Mouse (Mus musculus) Patski (cell line): ENCODE results near the gene Tnfrsf13c. TPM values are rescaled to one million over a fixed set of nuclear protein-coding genes. Genes with fewer than 3 reads are reported as not detected.

Source experiments
- ATAC-seq: fragments of 100-300 bp; one replicate; pipeline ENCODE4 v1.8.0; 2021
- CTCF ChIA-PET: fragments of 350-600 bp; sonication (Branson Sonifier 250); formaldehyde crosslinking; loops from one replicate; lab custom pipeline; 2022; ENCODE audit warnings: inconsistent platforms; lab: Charles Lee
- POLR2A ChIA-PET: fragments of 350-600 bp; sonication (Branson Sonifier 250); formaldehyde crosslinking; loops from one replicate; lab custom pipeline; 2022; ENCODE audit warnings: antibody characterized with exemption, inconsistent platforms; lab: Charles Lee
- DNase-seq: peaks from one replicate; pipeline ENCODE4 v3.0.0-alpha.2; 2011; ENCODE audit warnings: low read depth, low spot score
- H3K27me3 ChIP-seq: fragments of 371-371 bp; one replicate; pipeline ENCODE4 v1.5.1; 2021
- CTCF ChIP-seq: fragments of 100-300 bp; IDR thresholded peaks from one replicate; pipeline ENCODE4 v1.5.1; 2021
- in situ Hi-C: fragments of 300-500 bp; cut with MboI; formaldehyde crosslinking; loops from 3 replicates; pipeline ENCODE4 v1.11.1; 2018; ENCODE audit warnings: low pct_unique_long_range_greater_than_20kb, mixed read lengths
- polyA plus RNA-seq: library from polyadenylated mRNA; unstranded; gene quantifications from one replicate; pipeline ENCODE4 v1.2.3, GENCODE M21; 2021

Gene Tnfrsf13c
- polyA plus RNA-seq, 1 experiment from 2014 or later = 0.03 TPM

DNA sequence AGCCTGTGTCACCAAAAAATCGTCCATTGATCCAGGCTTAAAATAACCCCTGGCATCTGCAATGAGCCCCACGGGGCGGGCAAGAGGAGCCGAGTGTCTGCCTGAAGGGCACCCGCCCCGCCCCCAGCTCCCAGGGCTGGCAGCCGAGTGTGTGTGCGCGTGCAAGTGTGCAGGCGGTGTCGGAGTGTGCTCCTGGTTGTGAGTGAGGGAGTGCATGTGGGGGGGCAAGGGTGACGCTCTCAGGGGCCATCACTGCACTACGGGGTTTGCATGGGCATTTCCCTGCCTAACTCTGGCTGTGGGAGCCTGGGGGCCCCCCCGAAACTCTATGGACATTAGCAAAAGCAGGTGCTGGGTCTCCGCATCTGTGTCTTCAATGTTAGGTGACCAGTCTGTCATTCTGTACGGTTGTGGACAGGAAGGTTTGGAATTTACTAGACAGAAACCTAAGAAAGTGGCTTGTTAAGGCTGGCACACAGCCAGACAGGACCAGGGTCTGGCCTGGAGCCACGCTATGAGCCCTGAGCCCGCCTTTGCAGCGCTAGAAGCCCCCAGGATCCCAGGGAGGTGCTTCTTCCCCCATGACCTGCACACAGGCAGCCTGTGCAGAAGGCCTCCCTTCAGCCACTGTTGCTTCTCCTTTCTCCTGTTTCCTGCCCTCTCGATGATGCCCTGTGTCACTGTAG, 7.9 kb downstream of the Tnfrsf13c start:
- TF ChIP-seq CTCF = no peak
- ChIA-PET CTCF (interaction anchor here (1.1 kb wide), 1 partner anchor 21 kb away, joined by 3 read pairs; no protein-coding TSS in a partner anchor), POLR2A (no interaction called here)
- DNase-seq = no peak
- no peak for ATAC-seq
- in situ Hi-C loops = no loop called here
- H3K27me3 ChIP-seq = peaks cover 22% of the 10 kb centered on the region

DNA sequence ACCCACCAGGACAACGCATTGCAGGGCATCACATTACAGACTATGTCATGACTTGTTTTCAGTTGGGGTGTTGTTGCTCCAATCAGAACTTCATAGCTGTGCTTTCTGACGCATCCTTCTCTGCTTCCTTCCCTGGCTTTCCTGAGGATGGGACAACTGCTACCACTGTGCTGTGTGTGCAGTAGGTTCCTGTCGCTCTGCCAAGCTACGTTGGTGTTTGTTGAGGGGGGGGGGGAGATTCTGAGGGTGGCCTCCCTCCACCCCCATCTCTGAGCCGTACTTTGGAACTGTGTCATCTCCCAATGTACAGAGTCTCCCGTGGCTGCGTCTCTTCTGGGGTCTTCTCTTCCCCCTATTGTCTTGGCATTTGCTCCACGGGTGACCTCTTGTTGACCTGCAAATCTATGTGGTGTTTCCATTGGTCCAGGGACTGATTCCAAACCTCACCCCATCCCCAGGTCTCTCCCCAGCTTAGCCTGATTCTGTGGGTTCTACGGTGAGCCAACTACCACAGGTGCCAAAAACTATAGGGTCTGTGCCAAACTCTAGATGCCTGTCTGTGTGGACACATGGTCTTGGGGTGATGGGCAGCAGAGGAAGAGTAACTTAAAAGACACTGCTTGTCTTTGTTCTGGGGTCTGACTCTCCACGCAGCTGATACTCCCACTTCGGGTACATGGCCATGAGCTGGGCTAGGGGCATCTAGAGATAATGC, 8.7 kb downstream of the Tnfrsf13c start:
- H3K27me3 ChIP-seq = peaks cover 17% of the 10 kb centered on the region
- ChIA-PET CTCF (no interaction called here), POLR2A (interaction anchor here (0.9 kb wide), 1 partner anchor 22 kb away, joined by 3 read pairs; no protein-coding TSS in a partner anchor)
- no peak for ATAC-seq
- in situ Hi-C loops = no loop called here
- TF ChIP-seq CTCF = no peak
- no peak for DNase-seq

DNA sequence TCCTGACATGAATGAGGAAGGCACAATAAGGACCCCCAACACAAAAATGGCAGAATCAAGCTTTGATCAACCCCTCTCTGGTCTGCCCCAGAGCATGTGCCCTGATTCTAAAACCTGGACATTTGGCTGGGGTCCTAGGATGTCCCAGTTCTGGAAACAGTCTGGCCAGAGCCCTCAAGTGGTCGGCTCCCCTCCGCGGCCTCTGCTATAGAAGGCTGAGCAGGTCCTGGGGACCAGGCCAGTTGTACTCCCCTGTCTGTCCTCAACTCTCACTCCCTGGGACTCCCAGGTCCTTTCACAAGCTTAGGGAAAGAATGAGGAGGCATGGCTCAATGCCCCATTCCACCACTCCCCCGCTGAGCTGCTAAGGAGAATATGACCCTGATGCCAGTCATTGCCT, 10.9 kb downstream of the Tnfrsf13c start:
- ATAC-seq (no peak), DNase-seq (no peak)
- in situ Hi-C loops = no loop called here
- peaks cover 16% of the 10 kb centered on the region for H3K27me3 ChIP-seq
- no peak for TF ChIP-seq CTCF
- ChIA-PET POLR2A (no interaction called here), CTCF (no interaction called here)

DNA sequence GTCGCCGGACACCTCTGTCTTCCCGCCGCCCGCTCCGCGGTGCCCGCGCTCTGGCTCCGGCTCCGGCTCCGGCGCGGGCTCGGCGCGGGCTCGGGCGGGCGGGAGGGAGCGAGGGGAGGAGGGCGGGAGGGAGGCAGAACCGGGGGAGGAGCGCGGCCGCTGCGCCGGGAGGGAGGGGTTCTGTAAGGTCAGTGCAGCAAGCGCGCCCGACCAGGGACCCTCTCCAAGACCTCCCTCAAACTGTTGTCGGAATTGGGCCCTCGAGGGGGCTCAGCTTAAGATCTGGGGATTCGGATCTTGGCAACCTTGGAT, 11.5 kb downstream of the Tnfrsf13c start, which contains the start of gene Shisa8:
TSS of gene Shisa8 (minus strand) at position 64 of the 312 bp plus-strand sequence.
- DNase-seq (no peak), ATAC-seq (no peak)
- peaks cover 16% of the 10 kb centered on the region for H3K27me3 ChIP-seq
- ChIA-PET POLR2A (no interaction called here), CTCF (no interaction called here)
- in situ Hi-C loops = no loop called here
- TF ChIP-seq CTCF = no peak

DNA sequence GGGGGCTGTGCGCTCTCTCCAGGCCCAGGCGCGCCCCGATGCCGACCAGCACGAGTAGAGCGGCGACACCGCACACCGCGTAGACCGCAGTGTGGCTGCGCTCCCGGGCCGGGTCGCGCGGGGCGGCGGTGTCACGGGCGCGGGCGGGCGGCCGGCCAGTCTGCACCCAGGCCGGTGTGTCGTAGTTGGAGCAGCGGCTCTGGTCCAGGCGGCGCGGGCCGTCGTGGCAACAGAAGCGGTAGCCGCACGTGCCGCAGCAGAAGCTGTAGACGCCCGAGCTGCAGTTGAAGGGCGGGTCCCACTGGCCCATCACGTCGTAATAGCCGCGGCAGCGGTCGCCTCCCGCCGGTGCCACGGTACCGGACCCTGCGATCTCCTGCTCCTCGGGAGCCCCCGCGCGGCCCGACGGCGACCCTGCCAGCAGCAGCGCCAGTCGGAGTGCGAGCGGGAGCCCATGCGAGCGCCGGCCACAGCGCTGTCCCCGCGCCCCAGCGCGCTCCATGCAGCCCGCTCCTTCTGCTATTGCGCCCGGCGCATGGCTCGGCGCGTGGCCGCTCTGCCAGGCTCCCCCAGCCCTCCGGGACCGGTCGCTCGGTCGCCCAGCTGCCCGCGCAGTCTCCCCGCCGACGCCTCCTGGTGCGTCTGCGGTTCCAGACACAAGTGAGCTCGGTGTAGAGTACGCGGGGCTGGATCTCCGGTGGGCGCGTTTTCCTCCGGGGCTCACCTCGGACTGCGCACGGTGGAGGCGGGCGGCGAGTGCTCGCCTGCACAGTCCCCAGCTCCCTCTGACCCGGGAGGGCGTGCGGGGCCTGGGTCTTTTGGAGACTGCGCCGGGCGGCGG, 12.0 kb downstream of the Tnfrsf13c start:
- TF ChIP-seq CTCF = no peak
- in situ Hi-C loops = no loop called here
- POLR2A ChIA-PET = no interaction called here
- CTCF ChIA-PET = interaction anchor here (1.2 kb wide), 1 partner anchor 16 kb away, joined by 3 read pairs; no protein-coding TSS in a partner anchor
- no peak for DNase-seq
- ATAC-seq = peak; percentile 29
- peaks cover 16% of the 10 kb centered on the region for H3K27me3 ChIP-seq

DNA sequence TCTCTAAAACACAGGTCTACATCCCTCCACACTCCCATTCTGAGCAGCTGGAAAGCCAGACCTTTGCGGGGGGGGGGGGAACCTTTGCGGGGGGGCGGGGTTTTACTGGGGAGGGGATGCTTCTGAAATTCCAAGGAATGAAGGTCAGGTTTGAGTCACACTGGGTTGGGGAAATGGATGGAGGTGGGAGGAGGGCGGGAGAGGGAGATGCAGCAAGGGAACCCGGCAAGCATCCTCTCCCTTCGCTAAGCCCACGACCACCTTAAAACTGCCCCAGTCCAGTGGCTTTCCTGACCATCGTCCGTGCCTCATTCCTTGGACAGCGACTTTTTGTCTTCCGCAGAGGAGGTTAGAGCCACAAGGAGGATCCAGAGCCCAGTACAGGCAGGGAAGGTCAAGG, 12.9 kb downstream of the Tnfrsf13c start:
- ATAC-seq (no peak), DNase-seq (no peak)
- no peak for TF ChIP-seq CTCF
- POLR2A ChIA-PET = no interaction called here
- H3K27me3 ChIP-seq = peaks cover 14% of the 10 kb centered on the region
- CTCF ChIA-PET = interaction anchor here (1.2 kb wide), 1 partner anchor 15 kb away, joined by 3 read pairs; no protein-coding TSS in a partner anchor
- in situ Hi-C loops = no loop called here

DNA sequence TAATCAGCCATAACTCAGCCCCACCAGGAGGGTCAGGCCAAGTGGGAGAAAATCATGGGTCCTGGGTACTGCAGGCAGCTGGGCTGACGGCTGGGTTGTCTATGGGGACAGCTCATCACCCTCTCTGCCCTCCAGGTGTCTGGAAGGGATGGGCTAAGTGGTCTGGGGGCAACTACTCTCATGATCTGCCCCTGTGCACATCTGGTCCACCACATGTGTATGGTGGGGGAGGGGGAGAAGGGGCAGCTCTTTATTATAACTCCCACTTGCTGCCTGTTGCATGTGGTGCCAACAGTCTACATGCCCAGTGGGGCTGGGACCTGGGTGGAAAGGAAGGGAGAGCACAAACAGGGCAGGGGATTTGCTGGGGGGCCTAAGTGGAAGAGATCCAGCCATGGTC, 13.4 kb downstream of the Tnfrsf13c start:
- no peak for DNase-seq
- POLR2A ChIA-PET = no interaction called here
- peaks cover 14% of the 10 kb centered on the region for H3K27me3 ChIP-seq
- CTCF ChIA-PET = interaction anchor here (1.2 kb wide), 1 partner anchor 14 kb away, joined by 3 read pairs; no protein-coding TSS in a partner anchor
- in situ Hi-C loops = no loop called here
- no peak for TF ChIP-seq CTCF
- no peak for ATAC-seq

DNA sequence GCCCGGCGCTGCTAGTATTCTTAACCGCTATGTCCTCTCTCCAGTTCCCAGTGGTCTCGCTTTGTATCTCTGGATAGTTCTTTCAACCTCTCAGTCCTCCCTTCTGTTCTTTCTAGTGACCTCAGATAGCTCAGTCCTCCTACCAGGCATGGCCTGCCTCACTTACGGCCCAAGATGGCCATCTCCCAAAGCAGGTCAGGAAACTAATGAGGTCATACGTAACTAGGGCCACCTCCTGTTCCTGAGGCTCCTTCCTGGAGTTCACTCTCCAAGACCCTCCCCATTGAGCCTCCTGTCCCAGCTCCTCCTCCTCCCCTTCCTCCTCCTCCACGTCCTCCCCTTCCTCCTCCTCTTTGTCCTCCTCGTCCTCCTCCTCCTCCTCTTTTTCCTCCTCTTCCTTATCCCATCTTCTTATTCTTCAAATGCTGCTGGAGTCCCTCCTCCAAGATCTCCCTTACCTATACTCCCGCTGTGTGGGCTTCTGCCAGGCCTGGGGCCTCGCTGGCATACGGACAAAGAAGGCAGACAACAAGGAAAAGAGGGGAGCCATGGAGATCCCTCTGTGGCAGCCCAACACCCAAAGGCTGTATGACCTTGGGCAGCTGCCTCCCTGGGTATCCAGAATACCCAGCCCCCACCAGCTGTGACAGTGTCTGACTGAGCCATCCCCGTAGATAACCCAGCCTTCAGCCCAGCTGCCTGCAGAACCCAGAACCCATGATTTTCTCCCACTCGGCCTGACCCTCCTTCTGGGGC, 14.7 kb downstream of the Tnfrsf13c start:
- in situ Hi-C loops = no loop called here
- ATAC-seq = no peak
- TF ChIP-seq CTCF = no peak
- peaks cover 14% of the 10 kb centered on the region for H3K27me3 ChIP-seq
- no peak for DNase-seq
- CTCF ChIA-PET = no interaction called here
- POLR2A ChIA-PET = no interaction called here

DNA sequence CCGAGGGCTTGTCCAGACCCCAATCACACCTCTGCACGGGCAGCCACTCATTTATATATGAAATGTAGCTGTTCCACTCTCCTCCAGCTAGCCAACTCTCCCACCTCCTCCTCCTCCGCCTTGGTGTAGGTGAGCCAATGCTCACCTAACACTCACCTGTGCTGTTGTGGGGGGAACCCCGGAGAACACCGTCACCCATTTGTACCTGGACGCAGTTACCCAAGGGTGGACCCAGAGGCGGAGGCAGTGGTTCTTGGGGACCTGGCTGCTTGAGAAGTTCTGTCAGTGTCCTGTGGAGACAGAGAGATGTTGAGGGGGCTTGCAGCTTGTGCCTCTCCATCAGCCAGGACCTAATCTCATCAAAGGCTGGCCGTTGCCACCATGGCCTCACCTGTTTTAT, 15.9 kb downstream of the Tnfrsf13c start:
- ChIA-PET POLR2A (no interaction called here), CTCF (no interaction called here)
- H3K27me3 ChIP-seq = peaks cover 12% of the 10 kb centered on the region
- TF ChIP-seq CTCF = no peak
- in situ Hi-C loops = no loop called here
- DNase-seq (no peak), ATAC-seq (no peak)
